11 mouse cellular contexts compared by ENCODE assay signal in the genomic region with DNA sequence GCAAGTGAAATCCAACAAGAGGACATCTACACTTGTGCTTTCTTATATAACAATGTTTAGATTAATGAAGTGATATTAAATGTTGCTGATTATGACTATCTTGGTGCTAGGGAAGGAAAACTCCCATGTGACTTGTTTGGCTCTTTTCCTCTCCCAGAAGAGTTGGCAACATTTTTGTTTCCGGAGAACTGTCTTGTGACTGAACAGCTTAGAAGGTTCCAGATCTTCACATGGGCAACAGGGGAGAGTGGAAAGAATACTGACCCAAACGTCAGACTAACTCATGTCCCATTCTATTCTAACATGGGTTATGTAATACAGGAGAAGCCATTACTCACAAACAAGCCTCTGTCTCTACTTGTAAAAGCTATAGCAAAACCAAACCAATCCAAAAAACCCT.
"Had no signal": no experiment of that assay in that cellular context is flagged by ENCODE, and none has a peak within 500 bp of the region (broad histone marks: within the 10 kb centered on the region; RNA-seq: fewer than 3 reads in every experiment).

No protein-coding gene starts in this region.

- DNase-seq: gastrocnemius, postnatal 14 days; heart, adult 2 months; heart, postnatal 10 days; heart, postnatal 4 days; kidney, adult 18-20 months; kidney, adult 8-10 months; kidney, postnatal 10 days; kidney, postnatal 25 days; kidney, postnatal 4 days; liver; liver, embryonic 13.5 days had no signal
